ENCODE assay signal across 8 mouse cellular contexts in the genomic region with DNA sequence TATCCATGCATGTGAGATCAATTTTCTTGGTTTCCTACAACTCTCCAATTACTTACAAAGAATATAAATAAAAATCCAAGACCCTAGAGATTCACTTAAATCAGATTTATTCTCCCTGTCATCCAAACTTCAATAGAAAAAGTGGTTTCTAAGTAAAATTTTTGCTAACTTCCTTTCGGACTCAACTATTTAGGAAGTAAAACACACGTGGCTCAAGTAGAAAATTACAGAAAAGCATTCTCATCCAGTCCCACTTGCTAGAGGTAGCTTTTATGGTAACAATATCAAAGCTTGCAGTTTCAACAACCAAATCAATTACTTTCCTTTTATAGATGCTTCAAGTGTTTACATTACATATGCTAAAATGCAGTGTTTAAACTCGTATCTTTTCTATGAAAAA. TPM values are rescaled to one million over a fixed set of nuclear protein-coding genes. Genes with fewer than 3 reads are reported as not detected.
DNase-seq lines count a peak whose midpoint lies in the region; ATAC-seq and TF ChIP-seq lines count a peak whose summit lies in the region.

No protein-coding gene starts in this region.

- 21% methylated on average over 3 of the region's 3 CpGs for WGBS in heart, embryonic 15.5 days
- WGBS in embryonic facial prominence, embryonic 10.5 days, result 35% methylated on average over 3 of the region's 3 CpGs
- 23% methylated on average over 3 of the region's 3 CpGs for WGBS in hindbrain, postnatal 0 days
- 48% methylated on average over 3 of the region's 3 CpGs for WGBS in midbrain, embryonic 14.5 days

- DNase-seq in heart, adult 18-20 months, result no peak
- no peak for DNase-seq in embryonic facial prominence, embryonic 10.5 days (ENCODE audit: low spot score)
- no peak for DNase-seq in hindbrain, postnatal 0 days (ENCODE audit: low spot score)
- DNase-seq in midbrain, embryonic 14.5 days, result no peak
- no peak for DNase-seq in adrenal gland, postnatal 10 days
- DNase-seq in right cerebral cortex, adult 2 months (ENCODE audit: low spot score in 2 of 2), result no peak

- peak overlapping the region; percentile 92 for H3K4me3 ChIP-seq in heart, embryonic 15.5 days
- peak overlapping the region; percentile 94 for H3K4me3 ChIP-seq in embryonic facial prominence, embryonic 10.5 days
- peak overlapping the region; percentile 87 for H3K4me3 ChIP-seq in hindbrain, postnatal 0 days (ENCODE audit: low read length)
- peak overlapping the region; percentile 100 for H3K4me3 ChIP-seq in midbrain, embryonic 14.5 days (replicated peaks; ENCODE audit: low read depth, low read length)

- peak overlapping the region; percentile 99 for H3K27ac ChIP-seq in heart, embryonic 15.5 days
- no peak overlapping the region for H3K27ac ChIP-seq in embryonic facial prominence, embryonic 10.5 days (replicated peaks)
- no peak overlapping the region for H3K27ac ChIP-seq in hindbrain, postnatal 0 days
- H3K27ac ChIP-seq in midbrain, embryonic 14.5 days (replicated peaks; ENCODE audit: low read depth, low read length), result no peak overlapping the region

- H3K4me1 ChIP-seq in heart, embryonic 15.5 days (replicated peaks), result peaks cover 18% of the 10 kb centered on the region
- H3K4me1 ChIP-seq in embryonic facial prominence, embryonic 10.5 days, result peaks cover 18% of the 10 kb centered on the region
- H3K4me1 ChIP-seq in hindbrain, postnatal 0 days (ENCODE audit: insufficient read depth, low read length), result peaks cover 11% of the 10 kb centered on the region
- peaks cover 26% of the 10 kb centered on the region for H3K4me1 ChIP-seq in midbrain, embryonic 14.5 days (ENCODE audit: control insufficient read depth, insufficient read depth, low read length)

- peak overlapping the region; percentile 86 for H3K9ac ChIP-seq in heart, embryonic 15.5 days
- no peak overlapping the region for H3K9ac ChIP-seq in hindbrain, postnatal 0 days (replicated peaks; ENCODE audit: low read length)
- peak overlapping the region; percentile 10; the same call in 1 of the 2 replicates for H3K9ac ChIP-seq in midbrain, embryonic 14.5 days (replicated peaks; ENCODE audit: low read length)

- no peaks in the 10 kb centered on the region for H3K9me3 ChIP-seq in heart, embryonic 15.5 days (replicated peaks)
- H3K9me3 ChIP-seq in embryonic facial prominence, embryonic 10.5 days, result no peaks in the 10 kb centered on the region
- H3K9me3 ChIP-seq in hindbrain, postnatal 0 days (ENCODE audit: low read length), result no peaks in the 10 kb centered on the region
- no peaks in the 10 kb centered on the region for H3K9me3 ChIP-seq in midbrain, embryonic 14.5 days (ENCODE audit: control insufficient read depth, low read length)

- no peak for TF ChIP-seq CTCF in hindbrain, postnatal 0 days (IDR thresholded peaks at IDR 0.05; ENCODE audit: low read depth)

- H3K36me3 ChIP-seq in heart, embryonic 15.5 days, result peaks cover 12% of the 10 kb centered on the region
- H3K36me3 ChIP-seq in embryonic facial prominence, embryonic 10.5 days (replicated peaks), result peaks cover 23% of the 10 kb centered on the region
- peaks cover 3% of the 10 kb centered on the region; the same call in 1 of the 2 replicates for H3K36me3 ChIP-seq in hindbrain, postnatal 0 days (ENCODE audit: insufficient read depth, low read length)
- H3K36me3 ChIP-seq in midbrain, embryonic 14.5 days (ENCODE audit: control insufficient read depth, insufficient read depth, low read length), result peaks cover 13% of the 10 kb centered on the region

- H3K4me2 ChIP-seq in heart, embryonic 15.5 days, result peak overlapping the region; percentile 79
- H3K4me2 ChIP-seq in hindbrain, postnatal 0 days (ENCODE audit: low read depth, low read length), result peak overlapping the region; percentile 76
- H3K4me2 ChIP-seq in midbrain, embryonic 14.5 days (ENCODE audit: low read length), result peak overlapping the region; percentile 67

- no peak for ATAC-seq in heart, embryonic 15.5 days (replicated peaks; ENCODE audit: insufficient number of reproducible peaks, insufficient read depth, low FRiP score, low read depth)
- no peak for ATAC-seq in hindbrain, postnatal 0 days
- no peak for ATAC-seq in midbrain, embryonic 14.5 days (ENCODE audit: low FRiP score, low TSS enrichment)
- ATAC-seq in granulocyte monocyte progenitor cell, adult 5-6 weeks (replicated peaks; ENCODE audit: poor library complexity, severe bottlenecking), result no peak

- no peaks in the 10 kb centered on the region for H3K27me3 ChIP-seq in heart, embryonic 15.5 days
- no peaks in the 10 kb centered on the region for H3K27me3 ChIP-seq in embryonic facial prominence, embryonic 10.5 days (replicated peaks; ENCODE audit: low read depth, poor library complexity, severe bottlenecking)
- H3K27me3 ChIP-seq in hindbrain, postnatal 0 days (ENCODE audit: insufficient read depth, low read length), result no peaks in the 10 kb centered on the region
- no peaks in the 10 kb centered on the region for H3K27me3 ChIP-seq in midbrain, embryonic 14.5 days (ENCODE audit: control insufficient read depth, insufficient read depth, low read length)

RNA-seq across cellular contexts. Expression of a gene that starts 21.6 kb away (rescaled TPM):
- 26.3 and 31.2 TPM in 2 replicates for polyA plus RNA-seq in heart, embryonic 15.5 days (2015; fragmentation: Nextera tagmentation; extraction: Ambion mirVana)
- 10 to 100 TPM; 50.9 to 60.2 TPM for total RNA-seq in heart, adult 18-20 months (2021)
- polyA plus RNA-seq in embryonic facial prominence, embryonic 10.5 days (2016; fragmentation: Nextera tagmentation; extraction: Ambion mirVana), result not detected in 2 replicates
- not detected in 2 replicates for total RNA-seq in hindbrain, postnatal 0 days (2014; rRNA removed)
- 0.09 and 0.24 TPM in 2 replicates for polyA plus RNA-seq in hindbrain, postnatal 0 days (2015; fragmentation: Nextera tagmentation; extraction: Ambion mirVana)
- not detected in 2 replicates for polyA plus RNA-seq in midbrain, embryonic 14.5 days (2014; fragmentation: Nextera tagmentation; extraction: Ambion mirVana)
- 1 to 10 TPM in 1 of 2 experiments, under 1 TPM in 1; 0.45 to 2.3 TPM for total RNA-seq in adrenal gland, postnatal 10 days (2021)
- not detected in 2 replicates for total RNA-seq in granulocyte monocyte progenitor cell, adult 5-6 weeks (2014; fragmentation: Nextera tagmentation)
- total RNA-seq in granulocyte monocyte progenitor cell, adult 5-6 weeks (2017), result 0.52 TPM in 1 of 2 replicates, not detected in the other

RNA-seq across cellular contexts. Expression of a gene that starts 27.4 kb away (rescaled TPM):
- 85.8 and 86.3 TPM in 2 replicates for polyA plus RNA-seq in heart, embryonic 15.5 days (2015; fragmentation: Nextera tagmentation; extraction: Ambion mirVana)
- total RNA-seq in heart, adult 18-20 months (2021), result 100 to 1,000 TPM in 1 of 2 experiments, 10 to 100 TPM in 1; 98.6 to 105 TPM
- polyA plus RNA-seq in embryonic facial prominence, embryonic 10.5 days (2016; fragmentation: Nextera tagmentation; extraction: Ambion mirVana), result 111 and 116 TPM in 2 replicates
- 36.0 and 37.8 TPM in 2 replicates for total RNA-seq in hindbrain, postnatal 0 days (2014; rRNA removed)
- polyA plus RNA-seq in hindbrain, postnatal 0 days (2015; fragmentation: Nextera tagmentation; extraction: Ambion mirVana), result 118 and 128 TPM in 2 replicates
- polyA plus RNA-seq in midbrain, embryonic 14.5 days (2014; fragmentation: Nextera tagmentation; extraction: Ambion mirVana), result 186 and 201 TPM in 2 replicates
- 100 to 1,000 TPM; 143 to 154 TPM for total RNA-seq in adrenal gland, postnatal 10 days (2021)
- 91.2 and 111 TPM in 2 replicates for total RNA-seq in granulocyte monocyte progenitor cell, adult 5-6 weeks (2014; fragmentation: Nextera tagmentation)
- total RNA-seq in granulocyte monocyte progenitor cell, adult 5-6 weeks (2017), result 107 and 115 TPM in 2 replicates

Comparison
In these comparisons a context has a peak if more than half of its experiments do, and no peak if none do; other contexts are left out.
1. RNA of a gene that starts 21.6 kb away (total RNA-seq): 50.9 to 60.2 TPM in heart, adult 18-20 months; 0.45 to 2.3 TPM in adrenal gland, postnatal 10 days, not detected in hindbrain, postnatal 0 days and 0.52 TPM in granulocyte monocyte progenitor cell, adult 5-6 weeks; every median in the first group is over 10 times any median in the second.
2. Peak in every context shown above with its lines, with median percentiles within 50 percentile points of each other: H3K4me2 ChIP-seq and H3K4me3 ChIP-seq.